Mouse (Mus musculus) CH12F3 (cell line): ENCODE measurements around the gene Gpr146.

Experiments used
- in situ Hi-C: fragments of 300-500 bp; cut with MboI; formaldehyde crosslinking; loops from 2 replicates; pipeline ENCODE4 v1.14.3; 2020; ENCODE audit warnings: low sequenced_read_pairs

Gene Gpr146

GRCm38 (mm10) chr5:139423026-139423865 is 45.7 kb downstream of the Gpr146 start, which contains the start of gene Gper1:
Gene Gper1, plus strand, starts transcription at chr5:139423151.
- in situ Hi-C loops, result no loop called here

DNA sequence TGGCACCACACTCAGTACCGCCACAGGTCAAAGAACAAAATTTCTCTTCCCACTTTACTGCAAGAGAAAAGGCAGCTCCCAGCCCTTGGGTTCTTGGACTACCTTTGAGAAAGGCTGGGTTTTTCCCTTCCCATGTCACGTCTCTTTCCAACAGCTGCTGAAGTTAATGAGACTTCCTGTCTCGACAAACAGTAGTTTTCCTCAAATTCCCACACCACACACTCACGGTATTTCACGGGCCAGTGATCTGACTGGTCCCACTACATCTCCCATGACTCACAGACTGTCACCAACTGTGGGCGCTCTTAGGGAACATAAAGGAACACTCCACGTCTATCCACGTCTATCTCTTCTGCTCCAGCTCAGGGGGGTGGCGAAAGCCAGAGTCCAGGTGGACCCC is 47.7 kb downstream of the Gpr146 start:
- in situ Hi-C loops, result no loop called here

DNA sequence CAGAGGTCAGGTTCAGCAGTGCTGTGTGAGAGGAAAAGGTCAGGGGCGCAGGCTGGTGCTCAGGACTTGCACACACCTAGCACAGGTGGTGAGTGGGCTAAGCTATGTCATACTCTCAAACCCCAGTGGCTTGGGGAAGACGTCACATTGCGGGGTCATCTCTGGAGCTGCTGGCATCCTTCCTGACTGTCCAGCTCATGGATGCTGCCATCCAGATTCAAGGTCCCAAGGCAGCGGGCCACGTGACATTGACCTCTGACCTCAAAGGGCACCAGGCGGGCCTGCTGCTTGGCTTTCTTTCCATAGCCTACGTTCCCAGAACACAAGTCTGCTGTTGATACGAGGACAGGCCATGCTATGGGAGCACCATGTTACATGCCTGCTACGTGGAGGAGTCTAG is 49.5 kb downstream of the Gpr146 start:
- in situ Hi-C loops, result no loop called here

DNA sequence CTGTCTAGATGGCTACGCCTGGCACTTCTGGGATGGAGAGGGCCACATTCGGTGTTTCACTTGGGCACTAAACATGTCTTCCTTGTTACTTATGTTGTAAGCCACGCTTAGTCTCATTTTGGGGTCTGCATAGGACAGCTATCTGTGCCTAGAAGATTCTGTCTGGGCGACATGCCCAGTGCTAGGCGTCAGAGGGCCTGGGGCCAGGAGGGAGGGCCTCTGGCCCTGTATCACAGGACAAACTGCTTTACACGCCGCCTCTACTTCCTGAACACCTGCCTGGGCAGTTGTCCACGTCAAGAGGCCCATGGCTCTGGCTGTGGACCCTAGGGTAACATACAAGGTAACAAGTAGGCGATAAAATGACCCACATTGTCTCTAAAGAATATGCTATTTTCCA is 50.5 kb downstream of the Gpr146 start:
- in situ Hi-C loops, result no loop called here

GRCm38 (mm10) chr5:139429818-139430341 is 52.4 kb downstream of the Gpr146 start:
- in situ Hi-C loops, result no loop called here

DNA sequence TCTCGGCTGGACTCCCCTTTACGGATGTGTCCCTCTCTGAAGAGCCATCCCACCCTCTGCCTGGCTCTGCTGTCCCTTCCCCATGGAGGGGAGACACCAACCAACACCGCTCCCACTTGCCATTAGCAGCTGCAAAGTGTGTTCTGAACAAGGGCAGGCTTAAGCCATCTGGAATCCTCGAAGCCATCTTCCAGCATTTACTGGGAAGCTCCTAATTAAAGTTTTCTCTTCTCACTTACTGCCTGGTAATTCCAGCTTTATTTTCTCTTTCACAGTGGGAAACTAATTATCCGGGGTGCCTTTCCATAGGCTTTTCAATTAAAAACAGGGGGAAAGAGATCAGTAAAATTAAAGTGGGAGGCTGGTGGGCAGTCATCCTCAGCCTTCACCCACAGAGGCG is 54.8 kb downstream of the Gpr146 start:
- in situ Hi-C loops, result no loop called here

DNA sequence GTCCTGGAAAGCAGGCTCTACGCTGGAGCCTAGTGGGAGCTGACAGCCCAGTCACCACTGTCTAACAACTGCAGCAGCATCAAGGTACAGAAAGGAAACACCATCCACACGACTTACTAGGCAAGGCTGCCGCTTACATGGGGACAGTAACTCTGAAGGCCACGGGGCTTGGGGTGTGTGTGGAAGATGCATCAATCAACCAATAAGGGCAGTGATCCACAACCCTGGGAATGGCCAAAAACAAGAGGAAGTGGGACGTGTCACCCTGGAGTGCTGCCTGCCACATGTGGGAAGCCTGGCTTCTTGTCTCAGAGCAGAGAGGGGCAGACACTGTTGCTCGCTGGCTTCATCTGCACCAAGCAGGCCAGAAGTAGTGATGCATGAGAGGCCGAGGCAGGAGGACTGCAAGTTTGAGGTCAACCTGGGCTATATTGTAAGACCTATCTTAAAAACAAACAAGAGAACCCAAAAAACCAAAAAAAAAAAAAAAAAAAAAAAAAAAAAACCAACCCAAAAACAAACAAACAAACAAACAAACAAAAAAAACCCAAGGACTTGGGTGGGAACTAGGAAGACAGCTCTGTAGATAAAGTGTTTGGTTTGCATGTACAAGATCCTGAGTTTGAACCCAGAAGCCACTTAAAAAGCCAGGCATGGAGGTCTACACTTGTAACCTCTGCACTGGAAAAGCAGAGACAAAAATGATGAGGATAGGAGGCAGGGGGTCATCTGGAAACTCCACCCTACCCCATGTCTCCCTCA is 55.4 kb downstream of the Gpr146 start:
- in situ Hi-C loops, result no loop called here

GRCm38 (mm10) chr5:139433842-139434568 is 56.5 kb downstream of the Gpr146 start:
- in situ Hi-C loops, result no loop called here

GRCm38 (mm10) chr5:139434940-139435339 is 57.4 kb downstream of the Gpr146 start:
- in situ Hi-C loops, result no loop called here

DNA sequence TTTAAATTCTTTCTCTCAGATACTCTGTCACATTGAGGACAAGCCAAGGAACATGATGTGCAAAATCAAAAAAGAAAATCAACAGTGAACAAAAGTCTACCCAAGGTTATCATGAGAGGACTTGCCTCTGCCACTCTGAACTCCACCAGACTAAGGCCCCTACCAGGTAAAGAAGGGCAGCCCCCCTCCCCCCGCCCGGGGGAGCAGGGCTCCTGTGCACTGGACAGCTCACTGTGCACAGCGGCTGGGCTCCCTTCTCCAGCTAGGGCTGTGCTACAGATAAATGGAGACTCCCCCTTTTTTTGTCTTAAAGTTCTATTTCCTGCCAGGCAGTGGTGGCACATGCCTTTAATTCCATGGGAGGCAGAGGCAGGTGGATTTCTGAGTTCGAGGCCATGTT is 60.3 kb downstream of the Gpr146 start:
- in situ Hi-C loops, result no loop called here

DNA sequence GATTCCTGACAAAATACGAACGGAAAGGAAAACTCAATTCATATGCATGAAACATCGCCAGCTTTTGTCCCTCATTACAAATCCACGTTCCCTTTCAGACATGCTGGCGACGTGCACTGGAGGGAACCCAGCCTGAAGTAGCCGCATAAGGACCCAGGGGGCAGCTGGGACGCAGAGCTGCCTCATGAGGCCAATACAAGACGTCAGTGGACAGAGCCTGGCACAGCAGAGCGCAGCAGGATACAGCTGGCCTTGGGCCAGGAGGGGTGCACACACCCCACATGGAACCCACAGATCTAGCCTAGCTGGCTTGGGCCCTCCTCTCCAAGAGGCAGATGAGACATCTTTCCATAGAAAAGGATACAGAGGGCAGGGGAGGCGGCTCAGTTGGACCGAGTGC is 60.9 kb downstream of the Gpr146 start:
- in situ Hi-C loops, result no loop called here

- in situ Hi-C loops, result no loop called here
Observed at GRCm38 (mm10) chr5:139440451-139440850, 63.0 kb downstream of the Gpr146 start.

DNA sequence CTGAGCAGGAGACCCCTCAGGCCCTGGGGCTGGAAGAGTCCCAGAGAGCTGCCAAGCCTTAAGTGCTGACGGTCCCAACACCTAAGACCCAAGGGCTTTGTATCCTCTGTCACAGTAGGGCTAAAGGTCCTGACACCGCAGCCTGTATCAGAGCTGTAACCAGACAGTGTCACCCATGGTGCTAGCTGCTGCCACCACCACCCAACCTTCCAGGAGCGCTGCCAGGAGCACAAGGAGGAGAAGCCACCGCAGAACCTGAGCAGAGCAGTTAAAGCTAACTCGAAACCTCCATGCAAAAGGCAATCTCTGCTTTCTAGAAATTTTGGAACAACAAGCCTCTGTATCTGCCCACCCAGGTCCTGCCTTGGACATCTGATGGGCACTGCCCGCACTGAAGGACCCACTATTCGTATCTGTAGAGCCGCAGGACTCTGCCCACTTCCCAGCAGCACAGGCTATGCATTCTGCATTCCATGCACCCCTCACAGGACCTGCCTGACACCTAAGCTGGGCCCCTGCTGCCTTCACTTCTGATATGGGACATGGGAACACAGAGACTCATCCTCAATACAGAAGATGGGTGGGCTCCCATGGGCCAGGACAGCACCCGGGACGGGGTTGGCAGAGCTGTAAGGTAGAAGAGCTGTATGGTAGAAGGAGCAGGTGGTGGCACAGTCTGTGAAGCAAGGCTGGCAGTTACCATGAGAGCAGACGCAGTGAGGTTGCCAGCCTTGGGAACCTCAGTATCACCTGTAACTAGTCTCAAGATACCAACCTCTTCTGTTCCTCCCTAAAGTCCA is 63.6 kb downstream of the Gpr146 start:
- in situ Hi-C loops, result no loop called here

GRCm38 (mm10) chr5:139441726-139442018 is 64.2 kb downstream of the Gpr146 start:
- in situ Hi-C loops, result no loop called here

- in situ Hi-C loops, result no loop called here
Observed at GRCm38 (mm10) chr5:139442428-139442827, 64.9 kb downstream of the Gpr146 start.

DNA sequence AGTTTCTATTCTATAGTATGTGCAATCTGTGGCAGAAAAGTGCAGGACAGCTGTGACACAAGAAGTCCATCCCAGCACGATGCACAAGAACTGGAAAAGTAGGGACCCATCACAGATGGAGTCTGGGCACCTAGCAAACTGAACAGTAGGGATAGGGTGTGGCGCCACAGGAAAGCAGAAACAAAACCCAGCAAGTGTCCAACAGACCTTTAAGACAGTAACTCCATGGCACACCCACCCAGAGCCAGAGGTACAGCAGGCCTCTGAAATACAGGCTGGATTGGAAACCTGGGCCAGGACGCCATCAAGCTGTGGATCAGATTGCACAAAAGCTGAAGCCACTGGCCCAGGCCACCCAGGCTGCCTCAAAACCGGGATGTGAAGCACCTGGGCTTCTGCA is 65.5 kb downstream of the Gpr146 start:
- in situ Hi-C loops, result no loop called here

GRCm38 (mm10) chr5:139445258-139445657 is 67.8 kb downstream of the Gpr146 start:
- in situ Hi-C loops, result no loop called here
